Mouse (Mus musculus) retina, adult 2 months (tissue): ENCODE data around the gene Klhdc9.
"Not testable (repeated sequence)": the region's sequence is repeated elsewhere in the genome, so short reads cannot be mapped to it uniquely, and the experiment has no call there.

ENCODE experiments used
- DNase-seq: peaks from one replicate; pipeline ENCODE4 v3.0.0-alpha.2; 2012; ENCODE audit warnings: low read depth, low spot score

Klhdc9 gene

DNA sequence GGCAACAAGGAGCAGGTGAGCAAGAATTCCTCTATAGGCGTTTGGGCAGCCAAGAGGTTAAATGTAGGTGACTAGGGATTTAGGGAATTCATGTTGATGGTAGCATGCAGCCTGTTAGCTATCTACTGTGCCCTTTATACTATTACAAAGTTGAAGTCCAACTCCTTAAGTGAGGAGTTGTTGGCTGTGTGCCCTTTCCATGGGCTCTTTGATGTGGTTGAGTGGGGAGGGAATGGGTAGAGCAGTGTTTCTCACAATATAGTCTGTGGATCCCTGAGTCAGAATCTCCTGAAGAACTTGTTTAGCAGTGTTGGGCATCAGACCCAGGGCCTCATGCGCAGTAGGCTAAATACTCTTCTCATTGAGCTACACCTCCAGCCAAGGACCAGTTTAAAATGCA is 3.8 kb downstream of the Klhdc9 start:
- no peak for DNase-seq

DNA sequence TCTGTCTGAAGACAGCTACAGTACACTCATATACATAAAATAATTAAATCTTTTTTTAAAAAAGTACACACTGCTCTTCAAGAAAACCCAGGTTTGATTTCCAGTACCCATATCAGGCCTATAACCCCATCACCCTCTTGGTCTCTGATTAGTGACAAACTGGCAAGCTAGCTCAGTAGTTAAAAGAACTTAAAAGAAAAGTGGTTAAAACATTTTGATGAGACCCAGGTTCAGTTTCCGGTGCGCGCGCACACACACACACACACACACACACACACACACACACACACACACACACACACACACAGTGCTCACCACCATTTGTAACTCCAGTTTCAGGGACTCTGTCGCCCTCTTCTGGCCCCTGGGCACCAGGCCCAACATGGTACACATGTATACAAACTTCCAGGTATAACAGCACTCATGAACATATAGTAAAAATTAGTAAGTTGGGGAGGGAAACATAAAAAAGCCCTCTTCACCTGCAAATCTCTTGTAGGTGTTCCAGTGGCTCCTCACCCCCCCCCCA is 4.7 kb downstream of the Klhdc9 start:
- DNase-seq, result no peak

DNA sequence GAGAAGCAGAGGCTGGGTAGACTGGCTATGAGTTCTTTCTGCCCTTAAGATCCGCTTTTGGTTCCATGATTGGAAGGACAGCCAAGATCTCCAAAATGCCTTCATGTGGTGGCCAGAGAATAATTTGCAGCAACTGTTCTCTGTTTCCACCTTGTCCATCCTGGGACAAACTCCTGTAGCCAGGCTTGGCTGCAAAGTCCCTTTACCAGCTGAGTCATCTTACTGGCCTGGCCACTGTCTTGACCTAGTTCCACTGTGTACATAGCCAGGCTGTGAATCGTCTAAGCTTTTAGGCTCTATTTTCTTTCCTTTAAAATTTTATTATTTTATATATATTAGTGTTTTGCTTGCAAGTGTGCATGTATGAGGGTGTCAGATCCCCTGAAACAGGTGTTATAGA is 11.4 kb downstream of the Klhdc9 start:
- DNase-seq, result no peak

DNA sequence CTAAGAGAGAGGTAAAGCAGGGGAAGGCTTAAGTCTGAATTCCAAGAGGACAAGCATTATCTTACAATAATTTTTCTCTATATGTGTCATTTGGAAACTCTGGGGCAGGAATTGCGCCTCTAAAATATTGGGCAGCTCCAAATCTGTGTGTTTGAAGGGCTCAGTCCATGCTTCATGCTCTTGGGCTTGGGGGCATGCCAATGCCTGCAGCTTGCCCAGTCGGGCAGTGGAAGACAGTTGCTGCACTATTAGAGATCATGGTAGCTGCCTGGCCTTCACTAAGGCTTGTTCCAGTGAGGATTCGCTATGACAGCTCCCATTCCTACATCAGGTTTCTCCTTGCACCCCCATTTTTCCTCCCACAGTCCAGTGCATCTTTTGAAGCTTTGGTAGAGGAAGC is 11.9 kb downstream of the Klhdc9 start:
- no peak for DNase-seq

DNA sequence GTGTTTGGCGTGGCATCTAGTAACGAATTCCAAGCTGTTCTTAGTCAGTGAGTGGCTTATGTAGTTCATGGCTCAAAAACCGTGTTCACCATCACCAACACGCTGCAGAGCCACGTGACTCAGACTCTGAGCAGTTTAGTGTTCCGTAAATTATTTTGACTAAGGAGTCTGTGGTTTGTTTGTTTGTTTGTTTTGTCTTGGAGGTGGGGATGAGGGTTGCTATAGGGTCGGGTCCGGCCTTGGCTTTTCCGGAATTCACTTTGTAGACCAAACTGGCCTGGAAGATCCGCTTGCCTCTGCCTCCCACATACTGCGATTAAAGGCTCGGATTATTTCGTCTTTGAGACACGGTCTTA is 14.5 kb downstream of the Klhdc9 start:
- DNase-seq, result no peak

DNA sequence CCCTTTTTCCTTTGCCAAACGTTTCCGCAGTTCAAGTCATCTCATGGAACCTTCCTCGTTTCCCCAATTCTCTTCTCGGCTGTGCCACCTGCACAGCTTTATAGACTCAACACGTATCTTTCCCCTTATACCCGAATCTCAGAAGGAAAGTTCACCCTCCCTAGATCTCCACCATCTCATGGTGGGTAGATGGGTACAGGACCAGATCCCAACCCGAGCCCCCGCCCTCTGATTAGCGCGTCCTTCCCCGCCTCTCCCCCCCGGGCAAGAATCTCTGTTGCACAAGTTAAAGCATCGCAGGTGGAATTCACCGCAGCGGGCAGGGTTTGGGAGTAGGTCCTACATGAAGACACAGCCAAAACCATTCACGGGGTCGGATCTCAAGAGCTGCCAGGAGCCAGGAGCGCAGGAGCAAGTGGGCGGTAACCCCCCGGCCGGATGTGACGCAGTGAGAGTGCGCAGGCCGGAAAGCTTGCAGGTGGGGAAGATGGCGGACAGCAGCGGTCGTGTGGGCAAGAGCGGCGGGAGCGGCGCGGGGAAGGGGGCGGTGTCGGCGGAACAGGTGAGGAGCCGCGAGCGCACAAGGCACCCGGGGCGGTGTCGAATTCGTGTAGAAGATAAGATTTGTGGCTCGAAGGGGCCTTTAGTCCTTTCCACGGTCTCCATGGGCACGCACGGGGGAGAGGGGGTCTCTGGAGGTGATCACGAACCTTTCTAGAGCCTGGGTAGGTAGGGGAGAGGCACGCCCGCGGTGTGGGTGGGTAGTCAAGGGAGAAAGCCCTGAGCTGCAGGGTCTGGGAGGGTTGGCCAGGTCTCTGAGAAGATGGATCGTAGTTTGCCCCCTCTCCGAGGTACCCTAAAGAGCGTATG is 15.1 kb downstream of the Klhdc9 start, which contains the start of the genes Nit1 and Pfdn2:
Gene Nit1, minus strand, starts transcription at position 422 of the 870 bp plus-strand sequence.
Gene Pfdn2, plus strand, starts transcription at position 446 of the 870 bp plus-strand sequence.
- DNase-seq, result peak; percentile 87

DNA sequence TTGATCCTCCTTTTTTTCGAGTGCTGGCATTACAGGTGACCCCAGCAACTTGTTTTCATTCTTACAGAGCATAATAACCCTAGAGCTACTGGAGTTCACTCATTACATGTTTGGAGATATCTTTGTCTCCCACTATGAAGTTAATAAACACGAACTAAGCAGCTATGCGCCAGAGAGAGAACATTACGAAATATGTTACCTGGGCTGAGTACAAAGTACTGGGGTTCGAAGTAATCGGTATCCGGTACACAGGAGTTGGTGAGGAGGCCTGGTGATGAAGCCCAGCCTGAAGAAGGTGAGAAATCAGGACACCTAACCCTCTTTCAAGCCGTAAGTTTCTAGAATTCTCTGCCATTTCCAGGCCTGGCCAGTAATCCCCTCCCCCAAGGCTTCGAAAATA is 15.9 kb downstream of the Klhdc9 start:
- no peak for DNase-seq

DNA sequence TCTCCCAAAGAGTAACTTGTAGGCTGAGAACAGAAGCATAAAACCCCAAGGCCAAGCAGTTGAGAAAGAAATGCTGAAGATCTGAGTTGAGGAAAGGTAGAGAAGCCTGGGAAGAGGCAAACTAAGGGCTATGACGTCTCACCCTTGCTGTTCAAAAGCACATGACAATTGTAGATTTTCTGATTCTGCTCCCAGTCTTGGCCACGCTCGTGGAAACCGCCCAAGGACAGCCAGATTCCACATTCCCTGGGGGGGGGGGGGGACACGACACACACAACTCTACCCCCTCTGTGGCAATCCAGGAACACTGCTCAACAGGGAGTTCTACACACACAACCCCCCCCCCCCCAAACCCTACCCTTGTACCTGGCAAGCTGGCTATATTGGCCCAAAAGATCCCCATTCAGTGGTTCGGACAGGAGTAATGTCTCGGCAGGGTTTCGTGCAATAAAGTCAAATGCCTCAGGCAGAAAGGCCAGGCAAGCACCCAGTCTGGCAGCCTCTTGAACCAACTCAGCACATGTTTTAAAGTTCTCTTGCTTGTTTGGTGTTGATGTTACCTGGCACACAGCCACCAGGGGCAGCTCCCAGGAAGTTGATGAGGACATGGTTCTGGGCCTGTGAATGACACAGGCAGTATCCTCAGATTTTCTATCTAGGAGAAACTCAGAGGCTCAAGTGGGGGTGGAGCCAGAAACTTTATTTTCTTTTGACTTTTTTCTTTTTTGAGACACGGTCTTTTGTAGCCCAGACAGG is 16.5 kb downstream of the Klhdc9 start:
- DNase-seq, result no peak

DNA sequence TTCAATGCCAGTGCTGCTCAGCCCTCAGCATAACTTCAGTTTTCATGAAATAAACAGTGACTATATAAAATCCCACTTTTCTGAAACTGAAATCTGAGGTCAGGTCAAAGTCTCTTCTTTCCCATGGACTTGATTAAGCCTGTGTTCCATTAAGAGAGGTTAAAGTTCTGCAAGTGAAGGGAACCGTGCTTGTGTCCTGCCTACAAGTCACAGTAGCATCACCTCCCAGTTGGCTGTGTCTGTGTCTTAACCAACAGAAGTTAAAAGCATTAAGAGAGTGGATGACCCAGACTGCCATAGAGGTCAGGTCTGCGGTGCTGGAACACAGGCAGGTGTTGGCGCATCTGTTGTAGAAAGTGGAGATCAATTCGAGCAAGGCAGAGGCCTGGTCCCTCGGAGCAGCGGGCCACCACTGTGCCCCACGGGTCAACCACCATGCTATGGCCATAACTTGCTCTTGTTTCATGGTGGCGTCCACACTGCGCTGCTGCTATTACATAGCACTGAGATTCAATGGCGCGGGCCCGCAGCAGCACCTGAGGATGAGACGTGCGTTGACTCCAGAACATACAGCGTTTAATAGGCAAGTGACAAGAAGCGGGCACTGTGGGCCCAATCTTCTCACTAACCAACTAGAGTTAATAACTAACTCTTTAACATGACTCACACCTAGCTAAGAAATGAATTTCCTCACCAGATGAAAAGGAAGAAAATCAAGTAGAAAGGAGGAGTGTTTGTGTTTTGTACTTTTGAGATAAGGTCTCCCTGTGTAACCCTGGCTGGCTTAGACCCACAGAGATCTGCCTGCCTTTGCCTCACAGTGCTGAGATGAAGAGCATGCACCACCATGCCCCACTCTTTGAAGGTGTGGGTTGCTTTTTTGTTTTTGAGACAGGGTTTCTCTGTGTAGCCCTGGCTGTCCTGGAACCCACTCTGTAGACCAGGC is 18.1 kb downstream of the Klhdc9 start:
- no peak for DNase-seq

DNA sequence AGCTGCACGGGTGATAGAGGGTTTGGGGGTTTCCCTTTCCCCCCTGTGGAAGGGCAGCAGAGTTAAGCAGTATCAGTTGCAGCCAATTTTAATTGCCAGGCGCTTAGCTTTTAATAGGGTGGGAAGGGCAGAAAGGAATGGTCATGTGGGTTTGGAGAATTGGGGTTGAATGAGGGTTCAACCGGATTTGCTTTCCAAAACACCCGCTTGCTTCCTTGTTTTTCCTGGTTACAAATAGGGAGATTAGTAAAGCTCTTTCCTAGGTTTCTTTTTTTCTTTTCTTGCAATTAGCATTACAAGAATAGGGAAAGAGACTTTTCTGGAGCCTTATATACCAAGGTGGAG is 30.4 kb downstream of the Klhdc9 start:
- no peak for DNase-seq

DNA sequence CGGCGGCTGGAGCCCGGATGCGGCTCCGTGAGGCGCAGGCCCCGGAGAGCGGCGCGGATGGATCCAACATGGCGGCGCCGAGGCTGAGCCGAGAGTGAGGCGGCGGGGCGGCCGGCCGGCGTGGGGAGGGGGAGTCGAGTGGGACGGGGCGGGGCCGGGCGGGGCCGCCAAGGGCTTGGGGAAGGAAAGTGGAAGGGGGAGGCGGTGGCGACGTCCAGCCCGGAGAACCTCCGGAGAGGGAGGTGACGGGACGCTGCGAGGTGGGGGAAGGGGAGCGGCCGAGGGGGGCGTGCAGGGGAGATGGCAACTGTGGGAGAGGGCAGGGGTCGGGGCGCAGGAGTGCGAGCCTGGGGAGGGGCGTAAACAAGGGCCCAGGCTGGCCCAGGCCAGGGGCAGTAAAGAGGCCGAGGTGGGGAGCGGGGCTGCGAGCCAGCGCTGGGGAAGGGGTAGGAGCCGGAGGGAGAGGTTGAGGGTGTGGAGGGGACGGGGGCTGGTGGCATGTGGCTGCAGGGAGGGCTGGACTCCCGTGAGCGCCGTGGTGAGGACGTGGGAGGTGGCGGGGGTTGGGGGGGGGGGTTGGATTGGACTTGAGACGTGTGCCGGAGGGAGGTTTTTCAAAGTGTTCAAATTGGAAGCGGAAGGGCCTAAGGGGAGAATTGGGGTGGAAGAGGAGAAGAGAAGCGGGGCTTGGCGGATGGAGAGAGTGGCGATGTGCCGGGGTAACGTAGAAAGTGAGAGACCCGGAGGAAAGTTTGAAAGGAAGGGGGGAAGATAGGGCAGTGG is 31.0 kb downstream of the Klhdc9 start:
- DNase-seq, result no peak

DNA sequence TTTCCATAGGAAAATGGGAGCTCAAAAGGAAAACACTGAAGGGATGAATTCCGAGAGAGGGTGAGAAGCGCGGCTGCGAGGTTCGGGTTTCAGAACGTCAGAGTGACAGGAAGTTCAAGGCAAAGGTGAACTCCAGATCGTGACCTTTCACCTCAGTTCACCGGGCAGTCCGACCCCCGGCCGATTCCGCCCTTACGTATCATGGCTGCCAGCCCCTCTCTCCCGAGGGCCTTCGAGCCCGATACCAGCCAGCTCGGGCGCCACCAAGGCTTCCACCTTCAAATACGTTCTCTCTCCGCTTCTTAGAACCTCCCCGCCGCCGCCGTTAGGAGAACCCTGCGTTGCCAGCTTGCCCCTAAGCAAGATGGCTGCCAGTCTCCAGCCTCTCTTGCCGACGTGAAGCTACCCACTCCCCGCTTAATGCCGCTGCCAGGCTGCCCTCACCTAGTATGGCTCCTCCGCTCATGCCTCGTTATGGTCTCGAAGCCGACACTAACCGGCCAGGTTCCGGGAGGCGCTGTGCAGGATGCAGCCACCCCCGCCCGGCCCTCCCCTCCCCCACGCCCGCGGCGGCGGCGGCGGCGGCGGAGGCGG is 31.7 kb downstream of the Klhdc9 start, which contains the start of gene Dedd:
Gene Dedd, plus strand, starts transcription at position 307 of the 594 bp plus-strand sequence.
- DNase-seq, result peak; percentile 85

DNA sequence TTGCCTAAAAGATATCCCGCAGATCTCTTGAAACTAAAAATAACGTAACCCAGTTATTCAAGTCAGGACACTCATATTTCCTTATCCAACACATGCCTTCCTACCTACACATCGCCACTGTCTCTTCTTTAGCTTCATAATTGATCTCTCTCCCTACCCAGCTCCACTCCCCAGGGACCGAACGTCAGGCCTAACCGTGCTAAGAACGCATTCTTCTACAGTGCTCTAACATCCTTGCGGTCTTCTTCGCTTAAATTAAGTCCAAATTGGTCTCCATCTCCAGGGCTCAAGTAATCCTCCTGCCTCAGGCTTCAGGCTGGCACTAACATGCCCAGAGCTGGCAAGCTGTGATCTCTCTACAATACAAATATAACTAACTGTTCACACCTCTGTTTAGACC is 32.4 kb downstream of the Klhdc9 start:
- DNase-seq, result no peak

DNA sequence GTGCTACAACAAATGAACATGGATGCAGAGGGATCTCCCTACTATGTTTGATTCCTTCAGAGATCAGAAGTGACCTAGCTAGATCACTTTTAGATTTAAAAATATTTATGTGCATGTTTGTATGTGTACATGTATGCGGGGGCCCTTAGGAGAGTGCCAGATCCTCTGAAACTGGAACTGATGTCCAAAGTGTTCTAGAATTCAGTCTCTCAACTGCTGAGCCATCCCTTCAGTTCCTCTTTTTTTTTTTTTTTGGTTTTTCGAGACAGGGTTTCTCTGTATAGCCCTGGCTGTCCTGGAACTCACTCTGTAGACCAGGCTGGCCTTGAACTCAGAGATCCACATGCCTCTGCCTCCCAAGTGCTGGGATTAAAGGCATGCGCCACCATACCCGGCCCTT is 34.0 kb downstream of the Klhdc9 start:
- not testable (repeated sequence) for DNase-seq

DNA sequence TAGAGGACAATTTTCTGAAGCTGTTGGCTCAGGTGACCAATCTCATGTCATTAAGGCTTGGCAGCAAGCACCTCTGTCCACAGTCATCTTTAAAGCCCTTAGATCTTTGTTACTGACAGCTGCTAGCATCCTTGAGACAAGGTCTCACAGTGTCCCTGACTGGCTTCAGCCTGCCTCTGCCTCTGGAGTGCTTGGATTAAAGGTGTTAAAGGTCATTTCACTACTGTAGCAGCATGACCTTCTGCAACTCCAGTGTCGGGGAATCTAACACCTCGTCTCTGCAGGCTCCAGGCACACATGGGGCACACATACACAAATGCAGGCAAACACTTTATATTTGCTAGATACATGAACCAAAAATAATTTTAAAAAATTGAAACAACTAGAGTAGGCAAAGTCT is 35.0 kb downstream of the Klhdc9 start:
- DNase-seq, result no peak

DNA sequence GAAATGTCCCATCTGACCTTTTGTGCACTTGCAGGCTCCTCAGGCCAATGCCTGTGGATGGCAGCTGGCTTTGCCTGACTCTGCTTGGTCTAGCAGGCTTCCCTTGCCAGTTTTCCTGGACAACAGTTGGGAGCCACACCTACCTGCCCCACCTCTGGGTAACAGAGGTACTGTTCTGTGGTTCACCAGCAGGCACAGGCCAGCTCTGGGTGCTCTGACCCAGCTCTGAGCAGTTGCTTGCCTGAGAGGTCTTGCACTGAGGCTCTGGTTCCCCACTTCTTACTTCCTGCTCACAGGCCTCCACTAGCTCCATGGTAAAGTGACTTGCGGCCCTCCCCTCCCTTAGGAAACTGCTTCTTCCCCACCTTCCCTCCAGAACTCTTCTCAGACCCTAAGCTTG is 38.6 kb downstream of the Klhdc9 start:
- DNase-seq, result no peak

DNA sequence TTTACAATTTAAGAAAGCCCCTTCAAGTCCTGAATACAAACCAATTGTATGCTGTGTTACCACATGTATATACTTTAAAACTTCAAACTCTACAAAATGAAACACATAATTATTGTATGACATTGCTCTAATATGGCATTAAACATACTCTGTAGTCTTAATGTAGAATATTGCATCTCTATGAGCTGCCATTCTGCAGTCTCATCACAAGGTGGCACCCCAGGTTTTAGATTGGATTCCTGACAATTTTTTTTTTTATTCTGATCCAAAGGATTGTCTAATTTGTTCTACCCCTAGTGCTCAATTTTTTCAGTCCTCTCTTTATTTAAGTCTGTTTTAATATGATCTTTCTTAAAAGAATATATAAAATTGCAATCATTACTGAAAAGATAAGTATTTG is 39.2 kb downstream of the Klhdc9 start:
- no peak for DNase-seq

DNA sequence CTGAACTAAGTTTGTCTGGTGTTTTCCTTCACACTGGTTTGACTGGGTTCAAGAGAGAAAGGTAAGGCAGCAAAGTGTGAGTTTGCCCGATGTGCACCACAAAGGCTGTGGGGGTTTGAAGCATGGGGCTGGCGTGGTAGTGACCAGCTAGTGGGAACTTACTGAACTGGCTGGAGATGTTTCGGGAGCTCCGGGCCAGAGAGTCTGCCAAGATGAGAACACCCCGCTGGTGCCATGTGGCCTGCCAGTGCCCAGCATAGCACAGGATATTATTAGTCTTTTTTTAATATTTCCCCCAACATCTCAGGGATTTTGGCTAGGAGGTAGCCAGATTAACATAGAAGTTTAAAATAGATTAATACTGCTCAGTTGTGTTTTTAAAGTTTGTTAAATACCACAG is 40.4 kb downstream of the Klhdc9 start:
- no peak for DNase-seq

DNA sequence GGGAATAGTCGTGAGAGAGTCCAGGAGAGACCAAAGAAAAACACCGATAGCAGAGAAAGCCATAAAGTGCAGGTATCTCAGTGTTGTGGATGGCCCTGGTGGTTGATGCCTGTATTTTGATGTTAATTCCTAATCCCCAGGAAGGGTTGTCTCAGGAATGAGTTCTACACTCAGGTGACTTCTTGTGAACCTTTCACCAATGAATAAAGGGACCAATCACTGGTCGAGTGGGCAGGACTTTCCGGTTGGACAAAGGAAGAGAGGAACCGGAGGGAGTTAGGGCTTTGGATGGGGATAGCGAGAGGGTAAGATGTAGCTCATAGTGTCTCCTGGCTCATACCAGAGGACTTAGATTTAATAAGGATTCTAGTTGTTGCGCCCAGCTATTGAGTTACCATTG is 40.9 kb downstream of the Klhdc9 start:
- DNase-seq, result no peak

DNA sequence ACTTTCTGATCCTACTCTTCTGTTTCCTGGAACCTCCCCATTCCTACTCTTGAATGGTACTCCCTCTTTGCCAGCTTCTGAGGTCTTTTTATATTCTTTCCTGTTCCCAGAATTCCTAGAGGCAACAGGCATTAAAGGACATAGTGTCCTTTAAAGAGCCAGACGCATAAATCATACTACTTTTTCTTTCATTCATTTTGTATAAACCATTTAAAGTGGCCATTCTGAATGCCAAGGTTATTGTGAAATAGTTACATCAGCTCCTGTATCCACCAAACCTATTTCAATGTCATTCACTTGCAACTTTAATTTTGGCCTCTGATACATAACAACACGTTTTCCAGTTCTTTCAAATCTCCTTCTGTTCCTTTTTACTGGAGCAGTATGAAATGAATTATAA is 51.3 kb downstream of the Klhdc9 start:
- no peak for DNase-seq
